Mouse (Mus musculus): ENCODE data around the gene Ctnna3.

- no peak for TF ChIP-seq POLR2A (IDR thresholded peaks at IDR 0.05; ENCODE audit: insufficient read length, low read depth)
- no peak for TF ChIP-seq POLR2AphosphoS2 (IDR thresholded peaks at IDR 0.05; ENCODE audit: insufficient read length, low read depth)
- no peak for TF ChIP-seq MYOG (IDR thresholded peaks at IDR 0.05; ENCODE audit: control insufficient read depth in 1 of 3, insufficient read depth in 1 of 3, insufficient read length in 2 of 3, low read depth in 2 of 3)
- TF ChIP-seq E2F4 (IDR thresholded peaks at IDR 0.05; ENCODE audit: insufficient read depth) = no peak
- TF ChIP-seq REST (IDR thresholded peaks at IDR 0.05; ENCODE audit: insufficient read depth, insufficient read length) = no peak
Observed at GRCm38 (mm10) chr10:63806254-63806653, 376.4 kb downstream of the Ctnna3 start.

Measured in myocyte (in vitro differentiated cells).